ENCODE assay signal across 10 mouse cellular contexts in the genomic region with DNA sequence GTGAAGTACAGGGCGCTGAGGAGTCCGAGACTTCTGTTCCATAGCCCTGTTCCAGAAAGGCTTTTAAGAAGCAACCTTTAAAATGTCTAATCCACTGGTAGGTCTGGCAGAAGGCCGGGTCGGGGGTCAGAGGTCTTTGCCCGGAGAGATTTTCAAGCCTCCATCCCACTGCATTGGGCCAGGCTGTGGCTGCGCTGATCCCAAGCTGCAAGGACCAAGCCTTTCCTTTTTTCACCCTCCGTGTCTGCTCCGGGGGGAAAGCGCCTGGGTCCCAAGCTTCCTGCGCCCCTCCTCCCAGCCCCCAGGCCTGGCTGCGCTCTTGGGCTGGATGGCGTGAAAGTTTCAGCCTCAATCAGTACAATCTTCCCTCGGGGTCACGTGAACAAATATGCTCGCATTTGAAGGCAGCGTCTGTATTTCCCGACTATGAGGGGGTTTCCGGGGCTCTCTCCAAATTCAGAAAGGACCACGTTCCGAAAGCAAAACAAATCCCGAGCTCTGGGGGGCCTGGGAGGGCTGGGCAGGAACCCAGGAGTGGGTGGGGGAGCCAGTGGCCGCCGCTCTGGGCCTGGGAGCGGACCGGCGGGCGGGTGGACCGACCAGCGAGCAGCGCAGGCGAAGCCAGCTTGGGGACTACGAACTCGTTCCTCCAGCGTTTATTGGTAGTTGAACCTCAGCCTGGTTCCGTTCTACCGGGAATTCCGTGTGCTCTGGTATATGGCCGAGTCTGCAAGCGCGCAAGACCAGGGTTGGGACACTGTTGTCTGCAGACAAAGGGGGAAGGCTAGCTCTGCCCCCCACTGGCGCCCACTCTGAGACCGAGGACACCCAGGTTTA. TPM values are rescaled to one million over a fixed set of nuclear protein-coding genes. Genes with fewer than 3 reads are reported as not detected.
DNase-seq lines count a peak whose midpoint lies in the region; ATAC-seq and TF ChIP-seq lines count a peak whose summit lies in the region.
"Had no signal": no experiment of that assay in that cellular context is flagged by ENCODE, and none has a peak within 500 bp of the region (broad histone marks: within the 10 kb centered on the region; RNA-seq: fewer than 3 reads in every experiment).

No protein-coding gene starts in this region.

- WGBS in forebrain, embryonic 10.5 days, result under 1% methylated on average over 42 of the region's 42 CpGs
- WGBS in forebrain, embryonic 15.5 days, result under 1% methylated on average over 42 of the region's 42 CpGs
- WGBS in lung, embryonic 14.5 days, result 3% methylated on average over 42 of the region's 42 CpGs
- WGBS in neural tube, embryonic 14.5 days, result 1% methylated on average over 42 of the region's 42 CpGs

- H3K9me3 ChIP-seq in forebrain, embryonic 10.5 days, result no peaks in the 10 kb centered on the region
- no peaks in the 10 kb centered on the region for H3K9me3 ChIP-seq in forebrain, embryonic 15.5 days
- H3K9me3 ChIP-seq in lung, embryonic 14.5 days (ENCODE audit: low read depth, low read length), result no peaks in the 10 kb centered on the region
- no peaks in the 10 kb centered on the region for H3K9me3 ChIP-seq in neural tube, embryonic 14.5 days (ENCODE audit: control insufficient read depth, low read length)

- no peak for ATAC-seq in forebrain, embryonic 15.5 days (replicated peaks)
- no peak for ATAC-seq in lung, embryonic 14.5 days (ENCODE audit: insufficient read depth)
- ATAC-seq in neural tube, embryonic 14.5 days (ENCODE audit: low read depth), result no peak

- no peak overlapping the region for H3K4me2 ChIP-seq in forebrain, embryonic 15.5 days (replicated peaks)
- H3K4me2 ChIP-seq in lung, embryonic 14.5 days, result peak overlapping the region; percentile 44
- peak overlapping the region; percentile 66 for H3K4me2 ChIP-seq in neural tube, embryonic 14.5 days (ENCODE audit: low read depth, low read length)

- no peak for TF ChIP-seq CTCF in lung, embryonic 14.5 days (IDR thresholded peaks at IDR 0.05; ENCODE audit: low read depth)

- DNase-seq in forebrain, embryonic 10.5 days (ENCODE audit: extremely low spot score, low spot score), result peak; percentile 65
- DNase-seq in lung, embryonic 14.5 days, result no peak
- no peak for DNase-seq in lung, postnatal 25 days (ENCODE audit: low spot score)
- peak; percentile 40 to 50 for DNase-seq in kidney, postnatal 4 days
- DNase-seq in cerebellum, adult 8-10 months, result no peak
- no peak for DNase-seq in thymus, postnatal 36 days
- DNase-seq: thymus, postnatal 25 days had no signal

- H3K27ac ChIP-seq in forebrain, embryonic 10.5 days, result no peak overlapping the region
- no peak overlapping the region for H3K27ac ChIP-seq in forebrain, embryonic 15.5 days (replicated peaks)
- no peak overlapping the region for H3K27ac ChIP-seq in lung, embryonic 14.5 days (ENCODE audit: low read depth)
- H3K27ac ChIP-seq in neural tube, embryonic 14.5 days (ENCODE audit: low read depth, low read length), result peak overlapping the region; percentile 92

- no peak overlapping the region for H3K9ac ChIP-seq in forebrain, embryonic 15.5 days (replicated peaks)
- H3K9ac ChIP-seq in lung, embryonic 14.5 days, result no peak overlapping the region
- peak overlapping the region; percentile 62 for H3K9ac ChIP-seq in neural tube, embryonic 14.5 days (replicated peaks; ENCODE audit: low read depth, low read length)

- H3K27me3 ChIP-seq in forebrain, embryonic 10.5 days (ENCODE audit: poor library complexity, severe bottlenecking), result peaks cover 100% of the 10 kb centered on the region
- H3K27me3 ChIP-seq in forebrain, embryonic 15.5 days, result peaks cover 98% of the 10 kb centered on the region
- H3K27me3 ChIP-seq in lung, embryonic 14.5 days (ENCODE audit: insufficient read depth, low read length), result peaks cover 100% of the 10 kb centered on the region
- H3K27me3 ChIP-seq in neural tube, embryonic 14.5 days (ENCODE audit: control insufficient read depth, insufficient read depth, low read length), result no peaks in the 10 kb centered on the region

- peaks cover 11% of the 10 kb centered on the region for H3K4me1 ChIP-seq in forebrain, embryonic 10.5 days
- H3K4me1 ChIP-seq in forebrain, embryonic 15.5 days, result peaks cover 7% of the 10 kb centered on the region
- no peaks in the 10 kb centered on the region for H3K4me1 ChIP-seq in lung, embryonic 14.5 days (ENCODE audit: insufficient read depth)
- H3K4me1 ChIP-seq in neural tube, embryonic 14.5 days (ENCODE audit: control insufficient read depth, insufficient read depth, low read length), result peaks cover 95% of the 10 kb centered on the region

- H3K36me3 ChIP-seq in forebrain, embryonic 10.5 days (replicated peaks), result no peaks in the 10 kb centered on the region
- H3K36me3 ChIP-seq in forebrain, embryonic 15.5 days, result no peaks in the 10 kb centered on the region
- no peaks in the 10 kb centered on the region for H3K36me3 ChIP-seq in lung, embryonic 14.5 days (ENCODE audit: insufficient read depth)
- H3K36me3 ChIP-seq in neural tube, embryonic 14.5 days (ENCODE audit: control insufficient read depth, insufficient read depth, low read length), result peaks cover 7% of the 10 kb centered on the region; the same call in 1 of the 2 replicates

- no peak overlapping the region; the same call in 1 of the 2 replicates for H3K4me3 ChIP-seq in forebrain, embryonic 10.5 days
- H3K4me3 ChIP-seq in forebrain, embryonic 15.5 days, result no peak overlapping the region
- H3K4me3 ChIP-seq in lung, embryonic 14.5 days (ENCODE audit: low read depth, low read length), result peak overlapping the region; percentile 7; the same call in 1 of the 2 replicates
- H3K4me3 ChIP-seq in neural tube, embryonic 14.5 days (ENCODE audit: low read depth, low read length), result peak overlapping the region; percentile 26

RNA-seq across cellular contexts. Expression of gene Gm28230, which starts 9.5 kb away (rescaled TPM):
- not detected in 2 replicates for polyA plus RNA-seq in forebrain, embryonic 10.5 days (2016; fragmentation: Nextera tagmentation; extraction: Ambion mirVana)
- polyA plus RNA-seq in forebrain, embryonic 15.5 days (2015; fragmentation: Nextera tagmentation; extraction: Ambion mirVana), result not detected in 2 replicates
- polyA plus RNA-seq in lung, embryonic 14.5 days (2014; fragmentation: Nextera tagmentation; extraction: Ambion mirVana), result not detected in 2 replicates
- polyA plus RNA-seq in neural tube, embryonic 14.5 days (2014; fragmentation: Nextera tagmentation; extraction: Ambion mirVana), result 1.4 and 2.5 TPM in 2 replicates
- polyA plus RNA-seq: liver, adult 2 months had no signal

RNA-seq across cellular contexts. Expression of gene Hoxd4, which starts 24.3 kb away (rescaled TPM):
- not detected in 2 replicates for polyA plus RNA-seq in forebrain, embryonic 10.5 days (2016; fragmentation: Nextera tagmentation; extraction: Ambion mirVana)
- not detected in 2 replicates for polyA plus RNA-seq in forebrain, embryonic 15.5 days (2015; fragmentation: Nextera tagmentation; extraction: Ambion mirVana)
- not detected in 2 replicates for polyA plus RNA-seq in lung, embryonic 14.5 days (2014; fragmentation: Nextera tagmentation; extraction: Ambion mirVana)
- polyA plus RNA-seq in neural tube, embryonic 14.5 days (2014; fragmentation: Nextera tagmentation; extraction: Ambion mirVana), result 4.7 and 5.5 TPM in 2 replicates

RNA-seq across cellular contexts. Expression of gene Hoxd3, which starts 24.3 kb away (rescaled TPM):
- polyA plus RNA-seq in forebrain, embryonic 10.5 days (2016; fragmentation: Nextera tagmentation; extraction: Ambion mirVana), result 0.10 TPM in 1 of 2 replicates, not detected in the other
- not detected in 2 replicates for polyA plus RNA-seq in forebrain, embryonic 15.5 days (2015; fragmentation: Nextera tagmentation; extraction: Ambion mirVana)
- not detected in 2 replicates for polyA plus RNA-seq in lung, embryonic 14.5 days (2014; fragmentation: Nextera tagmentation; extraction: Ambion mirVana)
- polyA plus RNA-seq in neural tube, embryonic 14.5 days (2014; fragmentation: Nextera tagmentation; extraction: Ambion mirVana), result 13.5 and 13.9 TPM in 2 replicates
- polyA plus RNA-seq: liver, adult 2 months had no signal

RNA-seq across cellular contexts. Expression of gene Hoxd1, which starts 26.7 kb away (rescaled TPM):
- not detected in 2 replicates for polyA plus RNA-seq in forebrain, embryonic 10.5 days (2016; fragmentation: Nextera tagmentation; extraction: Ambion mirVana)
- polyA plus RNA-seq in forebrain, embryonic 15.5 days (2015; fragmentation: Nextera tagmentation; extraction: Ambion mirVana), result not detected in 2 replicates
- polyA plus RNA-seq in lung, embryonic 14.5 days (2014; fragmentation: Nextera tagmentation; extraction: Ambion mirVana), result 0.09 TPM in 1 of 2 replicates, not detected in the other
- polyA plus RNA-seq in neural tube, embryonic 14.5 days (2014; fragmentation: Nextera tagmentation; extraction: Ambion mirVana), result 0.32 and 4.6 TPM in 2 replicates
- polyA plus RNA-seq: liver, adult 2 months had no signal

RNA-seq across cellular contexts. Expression of gene Hoxd8, which starts 31.7 kb away (rescaled TPM):
- not detected in 2 replicates for polyA plus RNA-seq in forebrain, embryonic 10.5 days (2016; fragmentation: Nextera tagmentation; extraction: Ambion mirVana)
- 0.10 TPM in 1 of 2 replicates, not detected in the other for polyA plus RNA-seq in forebrain, embryonic 15.5 days (2015; fragmentation: Nextera tagmentation; extraction: Ambion mirVana)
- polyA plus RNA-seq in lung, embryonic 14.5 days (2014; fragmentation: Nextera tagmentation; extraction: Ambion mirVana), result 0.27 and 0.29 TPM in 2 replicates
- polyA plus RNA-seq in neural tube, embryonic 14.5 days (2014; fragmentation: Nextera tagmentation; extraction: Ambion mirVana), result 19.9 and 23.6 TPM in 2 replicates

Comparison
In these comparisons a context has a peak if more than half of its experiments do, and no peak if none do; other contexts are left out.
1. DNase-seq: peak in forebrain, embryonic 10.5 days (single experiment) and kidney, postnatal 4 days (2 of 2); none in lung, embryonic 14.5 days (single experiment), lung, postnatal 25 days (single experiment), cerebellum, adult 8-10 months (single experiment) and thymus, postnatal 36 days (0 of 2).
2. H3K4me3 ChIP-seq: peak in lung, embryonic 14.5 days (single experiment) and neural tube, embryonic 14.5 days (single experiment); none in forebrain, embryonic 10.5 days (single experiment) and forebrain, embryonic 15.5 days (single experiment).
3. RNA of gene Hoxd3, which starts 24.3 kb away (polyA plus RNA-seq): 13.5 to 13.9 TPM in neural tube, embryonic 14.5 days; 0.10 TPM in forebrain, embryonic 10.5 days, not detected in forebrain, embryonic 15.5 days and not detected in lung, embryonic 14.5 days; every median in the first group is over 10 times any median in the second.